Mouse (Mus musculus): ENCODE data around the gene Cd300ld2. TPM values are rescaled to one million over a fixed set of nuclear protein-coding genes. Genes with fewer than 3 reads are reported as not detected.
"Not testable (repeated sequence)": the region's sequence is repeated elsewhere in the genome, so short reads cannot be mapped to it uniquely, and the experiment has no call there.

Gene Cd300ld2
- not detected in 2 replicates for polyA plus RNA-seq (2014; fragmentation: Nextera tagmentation; extraction: Ambion mirVana)

DNA sequence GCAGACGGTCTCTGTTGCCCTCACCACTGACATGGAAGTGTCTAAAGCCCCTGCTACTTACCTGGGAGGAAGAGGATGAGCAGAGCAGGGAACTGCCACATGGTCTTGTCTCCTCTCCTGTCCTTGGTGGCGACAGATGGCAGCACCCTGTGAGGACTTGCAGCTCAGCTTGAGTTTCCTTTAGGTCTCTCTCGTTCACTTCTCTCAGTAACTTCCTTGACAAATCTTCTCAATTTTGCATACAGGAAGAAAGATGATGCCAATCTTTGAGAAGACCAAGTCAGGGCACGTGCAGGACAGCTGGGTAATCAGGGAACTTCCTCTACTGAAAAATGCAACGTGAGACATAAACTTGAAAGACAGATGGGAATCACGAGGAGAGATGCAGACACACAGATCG is at the start of gene Cd300ld2:
Cd300ld2 (minus strand) TSS at position 101 of the 400 bp plus-strand sequence.
- H3K27ac ChIP-seq (replicated peaks in 1 of 2; ENCODE audit: control insufficient read depth in 1 of 2, insufficient read depth in 1 of 2, low read depth in 2 of 2, low read length in 2 of 2); H3K9ac ChIP-seq (ENCODE audit: low read length); H3K4me1 ChIP-seq (ENCODE audit: control insufficient read depth in 2 of 2, insufficient read depth in 2 of 2, low read length in 2 of 2); H3K4me3 ChIP-seq (ENCODE audit: control insufficient read depth in 1 of 2, insufficient read depth in 1 of 2, low read depth in 1 of 2, low read length in 2 of 2); H3K9me3 ChIP-seq (ENCODE audit: control insufficient read depth, low read length); ATAC-seq (ENCODE audit: insufficient number of reproducible peaks, insufficient read depth, low FRiP score, low read depth); H3K27me3 ChIP-seq (ENCODE audit: control insufficient read depth, insufficient read depth, low read length); H3K36me3 ChIP-seq (ENCODE audit: control insufficient read depth, insufficient read depth, low read length); H3K4me2 ChIP-seq (ENCODE audit: low read length): not testable (repeated sequence)
- no CpG with 5 or more reads among the region's 7 CpGs for WGBS

GRCm38 (mm10) chr11:115062077-115062476 is 46.1 kb upstream of the Cd300ld2 start, which contains the start of gene Cd300e:
Cd300e (minus strand) TSS chr11:115062177.
- no peaks in the 10 kb centered on the region for H3K27me3 ChIP-seq (ENCODE audit: control insufficient read depth, insufficient read depth, low read length)
- H3K4me1 ChIP-seq (ENCODE audit: control insufficient read depth in 2 of 2, insufficient read depth in 2 of 2, low read length in 2 of 2), result no peaks in the 10 kb centered on the region
- no peak within 1 kb of the TSS for H3K9ac ChIP-seq (ENCODE audit: low read length)
- no peak within 1 kb of the TSS for H3K4me3 ChIP-seq (ENCODE audit: control insufficient read depth in 1 of 2, insufficient read depth in 1 of 2, low read depth in 1 of 2, low read length in 2 of 2)
- 43% methylated on average over 5 of the region's 5 CpGs for WGBS
- no peaks in the 10 kb centered on the region for H3K9me3 ChIP-seq (ENCODE audit: control insufficient read depth, low read length)
- no peaks in the 10 kb centered on the region for H3K36me3 ChIP-seq (ENCODE audit: control insufficient read depth, insufficient read depth, low read length)
- ATAC-seq (ENCODE audit: insufficient number of reproducible peaks, insufficient read depth, low FRiP score, low read depth), result no peak
- H3K4me2 ChIP-seq (ENCODE audit: low read length), result no peak within 1 kb of the TSS
- no peak within 1 kb of the TSS for H3K27ac ChIP-seq (replicated peaks in 1 of 2; ENCODE audit: control insufficient read depth in 1 of 2, insufficient read depth in 1 of 2, low read depth in 2 of 2, low read length in 2 of 2)

- Histone ChIP-seq H3K9ac (ENCODE audit: low read length) (no peak overlapping the region), H3K4me2 (ENCODE audit: low read length) (no peak overlapping the region), H3K27ac (replicated peaks in 1 of 2; ENCODE audit: control insufficient read depth in 1 of 2, insufficient read depth in 1 of 2, low read depth in 2 of 2, low read length in 2 of 2) (no peak overlapping the region), H3K9me3 (ENCODE audit: control insufficient read depth, low read length) (no peaks in the 10 kb centered on the region), H3K4me1 (ENCODE audit: control insufficient read depth in 2 of 2, insufficient read depth in 2 of 2, low read length in 2 of 2) (no peaks in the 10 kb centered on the region), H3K27me3 (ENCODE audit: control insufficient read depth, insufficient read depth, low read length) (no peaks in the 10 kb centered on the region), H3K36me3 (ENCODE audit: control insufficient read depth, insufficient read depth, low read length) (no peaks in the 10 kb centered on the region), H3K4me3 (ENCODE audit: control insufficient read depth in 1 of 2, insufficient read depth in 1 of 2, low read depth in 1 of 2, low read length in 2 of 2) (no peak overlapping the region)
- 62% methylated on average over 2 of the region's 2 CpGs for WGBS
- ATAC-seq (ENCODE audit: insufficient number of reproducible peaks, insufficient read depth, low FRiP score, low read depth), result no peak
Observed at GRCm38 (mm10) chr11:115059797-115060196, 43.8 kb upstream of the Cd300ld2 start.

- H3K4me3 ChIP-seq (ENCODE audit: control insufficient read depth in 1 of 2, insufficient read depth in 1 of 2, low read depth in 1 of 2, low read length in 2 of 2), result no peak overlapping the region
- no peaks in the 10 kb centered on the region for H3K4me1 ChIP-seq (ENCODE audit: control insufficient read depth in 2 of 2, insufficient read depth in 2 of 2, low read length in 2 of 2)
- no peaks in the 10 kb centered on the region for H3K9me3 ChIP-seq (ENCODE audit: control insufficient read depth, low read length)
- no peak overlapping the region for H3K9ac ChIP-seq (ENCODE audit: low read length)
- H3K4me2 ChIP-seq (ENCODE audit: low read length), result no peak overlapping the region
- no peaks in the 10 kb centered on the region for H3K36me3 ChIP-seq (ENCODE audit: control insufficient read depth, insufficient read depth, low read length)
- no peak overlapping the region for H3K27ac ChIP-seq (replicated peaks in 1 of 2; ENCODE audit: control insufficient read depth in 1 of 2, insufficient read depth in 1 of 2, low read depth in 2 of 2, low read length in 2 of 2)
- ATAC-seq (ENCODE audit: insufficient number of reproducible peaks, insufficient read depth, low FRiP score, low read depth), result no peak
- no peaks in the 10 kb centered on the region for H3K27me3 ChIP-seq (ENCODE audit: control insufficient read depth, insufficient read depth, low read length)
- 66% methylated on average over 4 of the region's 4 CpGs for WGBS
Observed at GRCm38 (mm10) chr11:115058701-115059100, 42.7 kb upstream of the Cd300ld2 start.

GRCm38 (mm10) chr11:115054537-115054936 is 38.5 kb upstream of the Cd300ld2 start:
- Histone ChIP-seq H3K27me3 (ENCODE audit: control insufficient read depth, insufficient read depth, low read length) (no peaks in the 10 kb centered on the region), H3K4me1 (ENCODE audit: control insufficient read depth in 2 of 2, insufficient read depth in 2 of 2, low read length in 2 of 2) (no peaks in the 10 kb centered on the region), H3K9ac (ENCODE audit: low read length) (no peak overlapping the region), H3K9me3 (ENCODE audit: control insufficient read depth, low read length) (no peaks in the 10 kb centered on the region), H3K36me3 (ENCODE audit: control insufficient read depth, insufficient read depth, low read length) (no peaks in the 10 kb centered on the region), H3K27ac (replicated peaks in 1 of 2; ENCODE audit: control insufficient read depth in 1 of 2, insufficient read depth in 1 of 2, low read depth in 2 of 2, low read length in 2 of 2) (no peak overlapping the region), H3K4me3 (ENCODE audit: control insufficient read depth in 1 of 2, insufficient read depth in 1 of 2, low read depth in 1 of 2, low read length in 2 of 2) (no peak overlapping the region), H3K4me2 (ENCODE audit: low read length) (no peak overlapping the region)
- no peak for ATAC-seq (ENCODE audit: insufficient number of reproducible peaks, insufficient read depth, low FRiP score, low read depth)

DNA sequence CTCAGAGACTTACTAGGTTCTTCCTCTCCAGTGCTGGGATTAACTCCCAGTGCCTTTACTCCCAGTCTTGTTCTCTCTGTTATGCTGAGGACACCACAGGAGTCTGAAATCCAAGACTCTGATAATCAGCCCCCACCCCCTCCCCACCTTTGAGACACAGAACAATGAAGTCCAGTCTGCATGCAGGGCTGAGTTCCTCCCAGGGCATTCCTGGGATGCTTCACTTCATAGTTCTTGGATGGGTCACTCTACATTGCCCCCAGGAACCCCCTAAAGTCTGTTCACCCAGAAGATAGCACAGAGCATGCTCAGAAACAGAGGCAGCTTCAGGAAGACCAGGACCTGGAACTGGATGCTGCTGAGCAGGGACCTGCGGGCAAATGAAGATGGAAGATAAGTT is 37.0 kb upstream of the Cd300ld2 start:
- Histone ChIP-seq H3K4me1 (ENCODE audit: control insufficient read depth in 2 of 2, insufficient read depth in 2 of 2, low read length in 2 of 2) (no peaks in the 10 kb centered on the region), H3K9me3 (ENCODE audit: control insufficient read depth, low read length) (no peaks in the 10 kb centered on the region), H3K36me3 (ENCODE audit: control insufficient read depth, insufficient read depth, low read length) (no peaks in the 10 kb centered on the region), H3K4me3 (ENCODE audit: control insufficient read depth in 1 of 2, insufficient read depth in 1 of 2, low read depth in 1 of 2, low read length in 2 of 2) (no peak overlapping the region), H3K27ac (replicated peaks in 1 of 2; ENCODE audit: control insufficient read depth in 1 of 2, insufficient read depth in 1 of 2, low read depth in 2 of 2, low read length in 2 of 2) (no peak overlapping the region), H3K9ac (ENCODE audit: low read length) (no peak overlapping the region), H3K27me3 (ENCODE audit: control insufficient read depth, insufficient read depth, low read length) (no peaks in the 10 kb centered on the region), H3K4me2 (ENCODE audit: low read length) (no peak overlapping the region)
- no peak for ATAC-seq (ENCODE audit: insufficient number of reproducible peaks, insufficient read depth, low FRiP score, low read depth)
- 89% methylated on average over 1 of the region's 1 CpGs for WGBS

DNA sequence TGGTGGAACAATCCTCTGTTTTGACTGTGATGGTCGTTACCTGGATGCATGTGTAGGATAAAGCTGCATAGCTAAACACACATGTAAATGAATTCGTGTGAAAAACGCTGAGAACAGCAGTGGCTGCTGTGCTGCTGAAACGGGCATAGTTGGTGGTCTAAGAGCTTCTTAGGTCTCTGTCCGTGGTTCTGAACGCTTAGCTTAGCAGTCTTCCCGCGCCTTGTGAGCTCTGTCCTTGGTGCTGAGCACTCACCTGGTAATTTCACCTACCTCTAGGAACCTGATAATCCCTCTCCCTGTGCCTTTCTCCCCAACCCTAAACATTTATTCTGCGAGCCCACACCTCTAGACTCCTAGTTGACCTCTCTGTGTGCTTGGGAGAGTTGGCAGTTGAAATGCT is 36.2 kb upstream of the Cd300ld2 start:
- no peak overlapping the region for H3K4me2 ChIP-seq (ENCODE audit: low read length)
- H3K27ac ChIP-seq (replicated peaks in 1 of 2; ENCODE audit: control insufficient read depth in 1 of 2, insufficient read depth in 1 of 2, low read depth in 2 of 2, low read length in 2 of 2), result no peak overlapping the region
- H3K36me3 ChIP-seq (ENCODE audit: control insufficient read depth, insufficient read depth, low read length), result no peaks in the 10 kb centered on the region
- no peaks in the 10 kb centered on the region for H3K4me1 ChIP-seq (ENCODE audit: control insufficient read depth in 2 of 2, insufficient read depth in 2 of 2, low read length in 2 of 2)
- H3K27me3 ChIP-seq (ENCODE audit: control insufficient read depth, insufficient read depth, low read length), result no peaks in the 10 kb centered on the region
- no peak overlapping the region for H3K4me3 ChIP-seq (ENCODE audit: control insufficient read depth in 1 of 2, insufficient read depth in 1 of 2, low read depth in 1 of 2, low read length in 2 of 2)
- H3K9ac ChIP-seq (ENCODE audit: low read length), result no peak overlapping the region
- WGBS, result 2% methylated on average over 9 of the region's 9 CpGs
- no peak for ATAC-seq (ENCODE audit: insufficient number of reproducible peaks, insufficient read depth, low FRiP score, low read depth)
- no peaks in the 10 kb centered on the region for H3K9me3 ChIP-seq (ENCODE audit: control insufficient read depth, low read length)

DNA sequence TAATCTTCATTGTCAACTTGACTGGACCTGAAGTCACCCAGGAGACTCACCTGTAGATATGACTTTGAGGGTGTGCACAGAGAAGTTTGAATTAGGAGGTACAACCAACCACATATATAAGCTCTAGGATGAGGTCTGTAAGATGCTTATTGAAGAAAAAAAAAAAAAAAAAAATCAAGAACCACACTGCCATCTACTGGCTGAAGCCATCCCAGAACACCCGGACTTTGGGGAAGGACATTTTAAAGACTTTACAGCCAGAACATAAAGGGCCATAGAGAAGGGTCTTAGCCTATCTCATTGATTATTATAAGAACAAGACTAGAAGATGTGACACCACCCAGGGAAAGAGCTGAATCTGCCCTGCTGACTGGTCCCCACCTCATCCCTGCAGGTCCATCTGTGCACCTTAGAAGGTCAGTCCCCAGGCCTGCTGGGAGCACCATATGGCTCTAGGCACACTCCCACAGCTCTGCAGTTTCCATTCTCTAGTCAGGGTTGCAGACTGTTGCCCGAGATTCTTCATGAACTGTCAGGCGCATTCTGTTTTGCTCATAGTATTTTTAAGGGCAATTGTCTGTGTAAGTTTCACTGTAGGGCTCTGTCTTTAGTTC is 33.4 kb upstream of the Cd300ld2 start:
- ATAC-seq (ENCODE audit: insufficient number of reproducible peaks, insufficient read depth, low FRiP score, low read depth), result no peak
- H3K9me3 ChIP-seq (ENCODE audit: control insufficient read depth, low read length), result no peaks in the 10 kb centered on the region
- no peaks in the 10 kb centered on the region for H3K4me1 ChIP-seq (ENCODE audit: control insufficient read depth in 2 of 2, insufficient read depth in 2 of 2, low read length in 2 of 2)
- WGBS, result 31% methylated on average over 3 of the region's 3 CpGs
- no peak overlapping the region for H3K4me2 ChIP-seq (ENCODE audit: low read length)
- no peak overlapping the region for H3K27ac ChIP-seq (replicated peaks in 1 of 2; ENCODE audit: control insufficient read depth in 1 of 2, insufficient read depth in 1 of 2, low read depth in 2 of 2, low read length in 2 of 2)
- H3K9ac ChIP-seq (ENCODE audit: low read length), result no peak overlapping the region
- no peaks in the 10 kb centered on the region for H3K36me3 ChIP-seq (ENCODE audit: control insufficient read depth, insufficient read depth, low read length)
- no peaks in the 10 kb centered on the region for H3K27me3 ChIP-seq (ENCODE audit: control insufficient read depth, insufficient read depth, low read length)
- no peak overlapping the region for H3K4me3 ChIP-seq (ENCODE audit: control insufficient read depth in 1 of 2, insufficient read depth in 1 of 2, low read depth in 1 of 2, low read length in 2 of 2)

Measured in heart, embryonic 14.5 days (tissue).